Mouse (Mus musculus) gastrocnemius, adult 2 months (tissue): ENCODE measurements around the gene Skor1. TPM values are rescaled to one million over a fixed set of nuclear protein-coding genes. Genes with fewer than 3 reads are reported as not detected.

ENCODE experiments used
- DNase-seq: peaks from one replicate; pipeline ENCODE4 v3.0.0; 2022
- H3K27ac ChIP-seq: fragments of 200-600 bp; 2 replicates; pipeline ENCODE4 v1.8.1; 2022; ENCODE audit warnings: mild to moderate bottlenecking
- H3K4me3 ChIP-seq: fragments of 200-600 bp; 2 replicates; pipeline ENCODE4 v1.8.1; 2022; ENCODE audit warnings: mild to moderate bottlenecking, moderate library complexity
- CTCF ChIP-seq: fragments of 200-600 bp; IDR thresholded peaks from 2 replicates; pipeline ENCODE4 v1.8.1; 2022; ENCODE audit warnings: antibody characterized with exemption, mild to moderate bottlenecking, moderate library complexity
- intact Hi-C: fragments of 180-260 bp; cut with DNase I; formaldehyde crosslinking; loops from one replicate; pipeline ENCODE4 v1.15.1; 2025
- total RNA-seq, 2 experiments: library from RNA; stranded (reverse); gene quantifications; 2 replicates each; pipeline ENCODE4 v1.2.3; 2021

Gene Skor1
- total RNA-seq, 2 experiments from 2014 or later: 0.10 TPM; not detected in 1

- intact Hi-C loops: loop anchor here (2.0 kb wide), 1 partner anchor 17 kb away; no protein-coding TSS in a partner anchor
These were observed 56.7 kb downstream of the Skor1 start for GRCm38 (mm10) chr9:63091971-63092528.

DNA sequence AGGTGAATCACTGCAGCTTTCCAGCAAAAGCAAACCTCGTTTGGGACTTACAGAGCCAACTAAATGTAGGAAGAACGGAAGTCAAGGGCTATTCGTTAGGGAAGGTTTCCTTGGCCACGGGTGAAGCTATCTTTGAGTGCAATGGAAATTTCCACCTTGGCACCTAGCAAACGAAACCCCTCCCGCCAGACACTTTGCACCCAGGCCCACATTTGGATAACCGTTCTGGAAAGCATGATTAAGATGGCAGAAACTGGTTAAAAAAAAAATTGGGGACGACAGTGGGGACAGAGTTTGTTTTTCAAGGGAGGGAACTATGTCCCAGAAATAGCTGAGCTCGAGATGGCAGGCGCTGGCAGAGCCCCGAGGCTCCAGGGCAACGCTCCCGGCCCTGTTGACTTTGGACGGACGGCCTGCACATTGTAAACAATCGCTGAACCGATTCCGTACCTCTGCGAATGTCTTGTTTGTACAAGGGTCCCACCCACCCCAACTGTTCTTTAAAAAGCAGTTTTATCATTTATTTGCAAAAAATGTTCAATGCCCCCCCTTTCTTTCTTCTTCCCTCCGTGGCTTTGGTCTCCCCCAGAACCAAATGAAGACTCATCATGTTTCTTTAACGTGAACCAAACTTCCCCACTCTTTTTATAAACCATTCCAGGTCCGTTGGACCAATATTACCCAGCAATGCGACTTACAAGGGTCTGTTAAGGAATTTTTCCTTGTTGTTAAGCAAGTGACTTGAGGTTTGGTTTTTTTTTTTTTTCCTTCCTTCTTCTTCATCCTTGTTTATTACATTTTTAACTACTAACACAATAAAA lies 57.5 kb downstream of the Skor1 start:
- peak; percentile 69 for DNase-seq
- H3K27ac ChIP-seq: peak overlapping the region; percentile 85
- intact Hi-C loops: loop anchor here (2.0 kb wide), 1 partner anchor 17 kb away; no protein-coding TSS in a partner anchor
- peak overlapping the region; percentile 67 for H3K4me3 ChIP-seq
- no peak for TF ChIP-seq CTCF

More at GRCm38 (mm10) chr9:63091971-63092528, 56.7 kb downstream of the Skor1 start:
- no peak for TF ChIP-seq CTCF
- Histone ChIP-seq H3K27ac (peak overlapping the region; percentile 85), H3K4me3 (peak overlapping the region; percentile 67)
- peak; percentile 76 for DNase-seq

GRCm38 (mm10) chr9:63089141-63089540 lies 59.6 kb downstream of the Skor1 start:
- DNase-seq: no peak
- Histone ChIP-seq H3K27ac (no peak overlapping the region), H3K4me3 (no peak overlapping the region)
- intact Hi-C loops: no loop called here
- TF ChIP-seq CTCF: no peak

Other genes with a start within 250 kb of the Skor1 start
- gene Pias1, start 161.0 kb downstream of the Skor1 start, total RNA-seq: 10 to 100 TPM; 19.6 to 20.4 TPM
- gene Map2k5, start 228.9 kb upstream of the Skor1 start, total RNA-seq: 10 to 100 TPM; 14.3 to 16.4 TPM